Mouse (Mus musculus) thymus, postnatal 0 days (tissue): Measurements from ENCODE around the gene Slpi. TPM values are rescaled to one million over a fixed set of nuclear protein-coding genes. Genes with fewer than 3 reads are reported as not detected.

Experiments
- DNase-seq: peaks from one replicate; pipeline ENCODE4 v3.0.0-alpha.2; 2015; ENCODE audit warnings: low spot score
- microRNA-seq: library from miRNA; unstranded; fragments of <30 nt; microRNA quantifications from one replicate; pipeline ENCODE4, GENCODE M21; 2016; ENCODE audit warnings: borderline number of aligned reads
- polyA plus RNA-seq: library from polyadenylated mRNA; unstranded; fragments of >200 nt; fragmentation: Nextera tagmentation; extraction: Ambion mirVana; gene quantifications from 2 replicates; pipeline ENCODE4 v1.2.1, GENCODE M21; 2015

Slpi gene
- polyA plus RNA-seq, 1 experiment from 2014 or later = 9.8 TPM

DNA sequence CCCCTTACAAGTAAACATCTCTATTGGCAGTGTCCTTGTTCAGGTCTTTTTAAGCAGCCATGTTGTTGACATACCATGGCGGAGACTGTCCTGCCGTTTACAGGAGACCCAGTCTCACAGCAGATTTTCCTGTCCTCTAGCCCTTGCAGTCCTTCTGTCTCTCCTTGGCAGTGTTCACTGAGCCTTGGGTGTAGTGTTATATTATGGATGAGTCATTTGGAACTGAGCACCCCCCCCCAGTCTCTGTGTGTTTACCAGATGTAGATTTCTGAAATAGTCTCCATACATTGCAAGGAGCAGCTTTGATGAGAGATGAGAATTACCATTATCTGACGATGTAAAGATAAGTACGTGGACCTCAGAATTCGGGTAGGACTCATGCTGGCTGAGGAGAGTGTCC is 76.3 kb downstream of the Slpi start:
- DNase-seq = no peak

Small RNA genes within 50 kb of the gene (microRNA-seq; reads per million reads assigned to microRNA genes)
- not detected for gene Mir7678

Other genes starting within 250 kb of the Slpi start
- not detected in 2 replicates for gene Kcns1, start 218.0 kb downstream of the Slpi start, polyA plus RNA-seq
- gene Wfdc5, start 206.4 kb downstream of the Slpi start, polyA plus RNA-seq = 0.09 TPM in 1 of 2 replicates, not detected in the other
- gene Wfdc12, start 198.5 kb downstream of the Slpi start, polyA plus RNA-seq = 2.0 and 2.3 TPM in 2 replicates
- gene Wfdc15a, start 189.0 kb downstream of the Slpi start, polyA plus RNA-seq = not detected in 2 replicates
- 1.8 and 2.9 TPM in 2 replicates for gene Wfdc15b, start 167.4 kb downstream of the Slpi start, polyA plus RNA-seq
- gene Svs2, start 150.6 kb downstream of the Slpi start, polyA plus RNA-seq = 0.09 and 0.12 TPM in 2 replicates
- gene Svs3b, start 132.5 kb downstream of the Slpi start, polyA plus RNA-seq = 0.10 TPM in 1 of 2 replicates, not detected in the other
- 0.54 TPM in 1 of 2 replicates, not detected in the other for gene Svs4, start 110.6 kb downstream of the Slpi start, polyA plus RNA-seq
- not detected in 2 replicates for gene Svs3a, start 99.8 kb downstream of the Slpi start, polyA plus RNA-seq
- not detected in 2 replicates for gene Svs6, start 72.3 kb downstream of the Slpi start, polyA plus RNA-seq
- not detected in 2 replicates for gene Svs5, start 56.4 kb downstream of the Slpi start, polyA plus RNA-seq
- gene Rbpjl, start 14.0 kb upstream of the Slpi start, polyA plus RNA-seq = not detected in 2 replicates
- 0.08 and 0.12 TPM in 2 replicates for gene Matn4, start 16.1 kb upstream of the Slpi start, polyA plus RNA-seq
- 28.7 and 40.4 TPM in 2 replicates for gene Sdc4, start 54.8 kb upstream of the Slpi start, polyA plus RNA-seq
- 77.2 and 83.7 TPM in 2 replicates for gene Sys1, start 67.9 kb upstream of the Slpi start, polyA plus RNA-seq
- gene Gm20458, start 71.9 kb upstream of the Slpi start, polyA plus RNA-seq = 19.4 and 21.5 TPM in 2 replicates
- not detected in 2 replicates for gene Trp53tg5, start 84.6 kb upstream of the Slpi start, polyA plus RNA-seq
- gene Dbndd2, start 97.0 kb upstream of the Slpi start, polyA plus RNA-seq = 12.6 and 15.3 TPM in 2 replicates
- gene Pigt, start 108.4 kb upstream of the Slpi start, polyA plus RNA-seq = 47.2 and 51.1 TPM in 2 replicates
- gene Wfdc2, start 173.3 kb upstream of the Slpi start, polyA plus RNA-seq = 51.3 and 53.4 TPM in 2 replicates
- not detected in 2 replicates for gene Spint3, start 184.4 kb upstream of the Slpi start, polyA plus RNA-seq
- not detected in 2 replicates for gene Wfdc6a, start 196.4 kb upstream of the Slpi start, polyA plus RNA-seq
- gene Eppin, start 204.5 kb upstream of the Slpi start, polyA plus RNA-seq = not detected in 2 replicates
- not detected in 2 replicates for gene Wfdc6b, start 224.4 kb upstream of the Slpi start, polyA plus RNA-seq
- not detected in 2 replicates for gene Wfdc8, start 224.5 kb upstream of the Slpi start, polyA plus RNA-seq
- gene Wfdc16, start 249.7 kb upstream of the Slpi start, polyA plus RNA-seq = not detected in 2 replicates